Mouse (Mus musculus): ENCODE results near the gene Ankrd13d.

Ankrd13d gene

GRCm38 (mm10) chr19:4282898-4283553, at the start of gene Ankrd13d:
TSS of gene Ankrd13d (minus strand) at chr19:4283137.
- WGBS: under 1% methylated on average over 50 of the region's 50 CpGs

GRCm38 (mm10) chr19:4332653-4333052, 49.7 kb upstream of the Ankrd13d start:
- WGBS: under 1% methylated on average over 4 of the region's 4 CpGs

GRCm38 (mm10) chr19:4331273-4331672, 48.3 kb upstream of the Ankrd13d start:
- 74% methylated on average over 3 of the region's 3 CpGs for WGBS

GRCm38 (mm10) chr19:4330603-4331002, 47.7 kb upstream of the Ankrd13d start:
- WGBS: 81% methylated on average over 2 of the region's 2 CpGs

GRCm38 (mm10) chr19:4328737-4329304, 45.9 kb upstream of the Ankrd13d start:
- 92% methylated on average over 8 of the region's 8 CpGs for WGBS

- WGBS: 31% methylated on average over 1 of the region's 1 CpGs
Measured at GRCm38 (mm10) chr19:4326881-4327280, 43.9 kb upstream of the Ankrd13d start.

- 83% methylated on average over 3 of the region's 3 CpGs for WGBS
Measured at GRCm38 (mm10) chr19:4326106-4326505, 43.2 kb upstream of the Ankrd13d start.

- 94% methylated on average over 3 of the region's 3 CpGs for WGBS
Measured at GRCm38 (mm10) chr19:4322134-4322533, 39.2 kb upstream of the Ankrd13d start.

- 89% methylated on average over 1 of the region's 1 CpGs for WGBS
Measured at GRCm38 (mm10) chr19:4321622-4322021, 38.7 kb upstream of the Ankrd13d start.

- WGBS: 51% methylated on average over 4 of the region's 4 CpGs
Measured at GRCm38 (mm10) chr19:4319272-4319671, 36.3 kb upstream of the Ankrd13d start.

- 71% methylated on average over 3 of the region's 3 CpGs for WGBS
Measured at GRCm38 (mm10) chr19:4317181-4317580, 34.2 kb upstream of the Ankrd13d start.

GRCm38 (mm10) chr19:4315223-4315944, 32.4 kb upstream of the Ankrd13d start:
- WGBS: 58% methylated on average over 6 of the region's 6 CpGs

- 96% methylated on average over 4 of the region's 4 CpGs for WGBS
Measured at GRCm38 (mm10) chr19:4309302-4309701, 26.4 kb upstream of the Ankrd13d start.

- WGBS: 5% methylated on average over 44 of the region's 46 CpGs
Measured at GRCm38 (mm10) chr19:4306190-4306577, 23.2 kb upstream of the Ankrd13d start, which contains the start of gene Grk2. TSS of gene Grk2 (minus strand) at chr19:4306222.

GRCm38 (mm10) chr19:4305491-4306189, 22.7 kb upstream of the Ankrd13d start:
- 2% methylated on average over 67 of the region's 68 CpGs for WGBS

- 32% methylated on average over 4 of the region's 4 CpGs for WGBS
Measured at GRCm38 (mm10) chr19:4304871-4305321, 22.0 kb upstream of the Ankrd13d start.

- WGBS: 47% methylated on average over 5 of the region's 5 CpGs
Measured at GRCm38 (mm10) chr19:4304251-4304821, 21.4 kb upstream of the Ankrd13d start.

- 68% methylated on average over 5 of the region's 5 CpGs for WGBS
Measured at GRCm38 (mm10) chr19:4303640-4303995, 20.7 kb upstream of the Ankrd13d start.

GRCm38 (mm10) chr19:4302936-4303639, 20.2 kb upstream of the Ankrd13d start:
- WGBS: 23% methylated on average over 7 of the region's 7 CpGs

- 17% methylated on average over 21 of the region's 21 CpGs for WGBS
Measured at GRCm38 (mm10) chr19:4301735-4302651, 19.1 kb upstream of the Ankrd13d start.
